Mouse (Mus musculus): ENCODE results near the gene Rab3d. TPM values are rescaled to one million over a fixed set of nuclear protein-coding genes. Genes with fewer than 3 reads are reported as not detected.
"Not testable (repeated sequence)": the region's sequence is repeated elsewhere in the genome, so short reads cannot be mapped to it uniquely, and the experiment has no call there.

The Rab3d gene
- total RNA-seq, 2 experiments from 2014 or later, result 8.1 to 8.7 TPM

DNA sequence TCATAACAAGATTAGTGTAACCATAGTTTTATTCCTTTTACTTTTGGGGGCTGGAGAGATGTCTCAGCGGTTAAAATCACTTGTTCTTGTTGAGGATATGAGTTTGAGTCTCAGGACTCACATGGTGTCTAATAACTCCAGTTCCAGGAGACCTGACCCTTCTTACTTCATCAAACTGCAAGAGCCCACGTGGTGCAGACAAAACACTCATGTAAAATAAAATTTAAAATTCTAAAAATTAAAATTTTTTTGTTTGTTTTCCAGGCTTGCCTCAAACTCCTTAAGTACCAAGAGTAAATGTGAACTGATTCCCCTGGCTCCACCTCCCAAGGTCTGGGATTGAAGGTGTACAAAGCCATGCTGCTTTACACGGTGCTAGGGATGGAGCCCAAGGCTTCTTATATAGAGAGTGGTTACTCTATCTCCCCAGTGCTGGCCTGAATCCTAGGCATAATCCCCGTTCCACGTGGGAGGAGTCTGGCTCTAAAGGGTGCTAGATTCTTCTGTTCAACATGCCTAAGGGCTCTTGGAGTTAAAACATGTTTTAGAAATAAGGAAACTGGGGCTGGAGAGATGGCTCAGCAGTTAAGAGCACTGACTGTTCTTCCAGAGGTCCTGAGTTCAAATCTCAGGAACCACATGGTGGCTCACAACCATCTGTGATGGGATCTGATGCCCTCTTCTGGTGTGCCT is 846 bp upstream of the Rab3d start:
- ATAC-seq (replicated peaks; ENCODE audit: low FRiP score, low TSS enrichment, poor library complexity, severe bottlenecking), result no peak

- peak; percentile 18; the same call in 1 of the 2 replicates for ATAC-seq (replicated peaks; ENCODE audit: low FRiP score, low TSS enrichment, poor library complexity, severe bottlenecking)
These were observed 428 bp downstream of the Rab3d start for GRCm38 (mm10) chr9:21917493-21918034.

GRCm38 (mm10) chr9:21916851-21917492 is 1.0 kb downstream of the Rab3d start:
- no peak for ATAC-seq (replicated peaks; ENCODE audit: low FRiP score, low TSS enrichment, poor library complexity, severe bottlenecking)

DNA sequence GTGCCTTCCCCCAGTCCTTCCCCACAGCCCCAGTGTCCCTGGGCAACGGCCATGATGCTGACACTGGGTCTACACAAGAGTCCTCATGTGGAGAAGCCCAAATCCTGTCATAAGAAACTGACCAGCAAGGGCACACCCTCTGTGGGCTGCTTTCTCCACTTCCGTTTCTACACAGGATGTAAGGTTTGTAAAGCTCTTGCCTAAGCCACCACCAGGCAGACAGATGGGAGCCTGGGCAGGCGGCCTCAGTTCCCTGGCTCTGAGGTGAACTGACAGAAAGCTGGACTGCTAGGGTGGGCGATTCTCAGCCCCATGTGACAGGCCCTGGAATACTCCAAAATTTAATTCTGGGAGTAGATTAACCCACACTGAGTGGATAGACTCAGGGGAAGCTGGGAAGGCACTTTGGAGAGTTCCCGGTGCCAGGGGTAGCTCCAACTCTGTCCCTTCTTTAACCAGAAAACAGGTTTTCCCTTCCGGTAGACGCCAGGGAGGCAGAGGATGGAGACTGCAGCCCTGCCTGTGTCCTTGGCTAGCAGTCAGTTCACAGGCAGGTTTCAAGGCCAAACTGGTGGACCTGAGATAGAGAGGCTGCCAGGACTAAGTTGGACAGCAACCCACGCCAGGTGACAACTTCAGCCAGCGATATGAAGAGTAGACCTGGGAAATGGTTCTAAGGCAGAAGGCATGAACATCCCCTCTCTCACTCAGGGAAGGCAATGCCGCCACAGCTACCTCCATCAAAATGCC is 8.3 kb downstream of the Rab3d start:
- no peak for ATAC-seq (replicated peaks; ENCODE audit: low FRiP score, low TSS enrichment, poor library complexity, severe bottlenecking)

DNA sequence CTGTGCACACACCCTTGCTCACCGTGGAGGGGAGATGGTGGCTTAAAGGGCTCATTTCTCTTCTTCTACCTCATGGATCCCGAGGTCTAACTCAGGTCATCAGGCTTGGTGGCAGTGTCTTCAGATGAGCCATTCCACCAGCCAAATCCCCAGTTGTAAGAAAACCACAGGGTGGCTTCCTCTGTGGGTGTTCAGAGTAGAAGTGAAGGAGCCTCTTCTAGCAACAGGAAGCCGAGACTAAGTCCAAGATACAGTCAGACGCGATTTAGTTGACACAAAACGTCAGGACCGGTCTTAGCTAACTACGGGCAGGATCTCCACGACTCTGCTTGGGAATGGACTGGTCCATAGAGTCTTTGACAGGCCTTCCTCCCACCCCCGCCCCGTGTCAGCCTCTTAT is 9.8 kb downstream of the Rab3d start:
- ATAC-seq (replicated peaks; ENCODE audit: low FRiP score, low TSS enrichment, poor library complexity, severe bottlenecking), result no peak

DNA sequence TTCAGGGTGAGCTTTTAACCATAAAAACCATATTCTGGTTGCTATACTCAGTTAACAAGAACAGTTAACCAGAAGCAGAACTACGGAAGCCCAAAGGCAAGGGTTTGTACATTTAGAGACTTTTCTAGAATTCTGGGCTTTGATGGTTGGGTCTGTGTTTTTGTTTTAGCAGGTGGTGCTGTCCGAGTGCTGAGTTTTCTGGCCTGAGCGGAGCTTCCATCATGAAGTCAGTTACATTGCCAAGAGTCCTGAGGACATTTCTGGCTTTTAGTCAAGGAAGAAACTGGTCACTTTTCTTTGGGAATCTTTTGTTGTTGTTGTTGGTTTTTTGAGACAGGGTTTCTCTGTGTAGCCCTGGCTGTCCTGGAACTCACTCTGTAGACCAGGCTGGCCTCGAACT is 14.0 kb downstream of the Rab3d start:
- ATAC-seq (replicated peaks; ENCODE audit: low FRiP score, low TSS enrichment, poor library complexity, severe bottlenecking), result no peak

DNA sequence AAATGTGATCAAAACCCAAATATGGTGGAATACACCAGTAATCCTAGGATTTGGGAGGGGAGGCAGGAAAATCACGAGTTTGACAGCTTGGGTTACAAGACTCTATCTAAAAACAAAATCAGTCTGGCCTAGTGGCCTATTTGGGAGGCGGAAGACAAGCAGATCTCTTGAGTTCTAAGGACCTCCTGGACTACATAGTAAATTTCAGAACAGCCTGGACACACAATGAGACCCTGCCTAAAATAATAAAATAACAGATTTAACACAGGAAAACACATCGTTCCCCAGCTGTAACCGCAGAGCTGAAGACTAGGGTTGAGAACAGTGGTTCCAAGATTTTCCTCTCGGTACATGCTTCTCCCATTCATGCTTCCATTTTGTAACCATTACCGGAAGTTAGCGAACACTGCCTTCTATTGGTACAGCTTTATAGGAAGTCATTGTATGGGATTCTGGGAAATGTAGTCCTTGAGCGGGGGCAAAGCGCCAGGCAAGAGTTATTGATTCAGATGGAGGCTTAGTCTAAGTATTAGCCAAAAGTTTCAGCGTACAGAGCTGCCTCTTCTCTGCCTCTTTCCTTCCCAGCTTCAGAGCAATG is 16.7 kb downstream of the Rab3d start:
- peak; percentile 97 for ATAC-seq (replicated peaks; ENCODE audit: low FRiP score, low TSS enrichment, poor library complexity, severe bottlenecking)

GRCm38 (mm10) chr9:21889229-21889628 is 28.8 kb downstream of the Rab3d start:
- no peak for ATAC-seq (replicated peaks; ENCODE audit: low FRiP score, low TSS enrichment, poor library complexity, severe bottlenecking)

DNA sequence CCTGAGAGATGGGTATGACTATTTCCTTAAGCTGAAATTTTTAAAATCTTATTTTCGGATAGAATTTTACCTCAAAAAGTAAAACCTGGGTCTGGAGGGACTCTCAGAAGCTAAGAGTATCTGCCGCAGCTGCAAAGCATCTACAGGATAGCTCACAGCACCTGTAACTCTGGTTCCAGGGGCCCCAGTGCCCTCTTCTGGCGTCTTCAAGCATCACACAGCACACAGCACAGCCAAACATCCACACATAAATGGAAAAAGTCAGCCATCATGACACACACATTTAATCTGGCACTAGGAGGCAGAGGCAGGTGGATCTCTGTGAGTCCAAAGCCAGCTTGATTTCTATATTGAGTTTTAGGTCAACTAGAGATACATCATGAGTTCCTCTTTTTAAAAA is 41.4 kb downstream of the Rab3d start:
- no peak for ATAC-seq (replicated peaks; ENCODE audit: low FRiP score, low TSS enrichment, poor library complexity, severe bottlenecking)

DNA sequence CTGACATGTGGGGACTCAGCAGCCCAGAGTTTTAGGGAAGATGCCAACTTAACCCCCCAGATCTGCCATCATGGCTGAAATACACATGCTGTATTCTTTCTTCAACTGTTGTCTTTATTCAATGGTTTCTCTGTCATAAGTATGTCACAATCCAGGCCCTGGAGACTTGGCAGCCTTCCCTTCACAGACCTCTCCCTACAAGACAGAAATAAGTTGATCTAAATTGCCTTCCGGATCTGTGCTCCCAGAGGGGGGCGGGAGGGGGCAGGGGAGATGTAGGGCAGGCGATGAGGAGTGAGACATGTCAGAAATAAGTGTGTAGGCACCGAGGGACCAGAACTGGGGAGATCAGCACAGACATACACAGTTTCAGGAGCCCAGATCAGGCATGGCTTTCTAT is 45.8 kb downstream of the Rab3d start:
- no peak for ATAC-seq (replicated peaks; ENCODE audit: low FRiP score, low TSS enrichment, poor library complexity, severe bottlenecking)

DNA sequence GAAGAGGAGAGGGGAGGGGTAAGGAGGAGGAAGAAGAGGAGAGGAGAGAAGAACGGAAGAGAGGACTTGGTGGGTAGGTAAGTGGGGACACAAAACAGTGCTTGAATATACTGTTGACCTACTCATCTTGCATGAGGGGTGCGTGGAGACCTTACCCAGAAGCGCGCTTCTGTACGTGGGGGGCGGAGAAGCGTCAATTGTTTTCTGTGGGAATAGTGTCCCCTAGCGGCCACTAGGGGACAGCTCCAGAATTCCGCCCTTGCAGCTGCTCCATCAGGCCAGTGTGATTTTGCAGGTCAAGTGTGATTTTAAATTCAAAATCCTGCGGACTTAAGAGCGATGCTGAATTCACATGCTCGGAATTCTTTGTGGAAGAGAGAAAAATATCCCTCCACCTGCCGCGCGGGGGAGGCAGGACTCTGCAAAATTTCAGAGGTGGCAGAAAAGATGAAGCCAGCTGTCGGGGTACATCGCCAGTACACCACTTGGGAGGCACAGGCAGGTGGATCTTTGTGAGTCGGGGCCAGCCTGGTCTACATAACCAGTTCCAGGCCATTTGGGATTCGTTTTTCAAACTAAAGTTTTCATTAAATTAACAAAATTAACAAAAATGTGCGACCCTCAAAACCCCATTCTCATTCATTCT is 47.0 kb downstream of the Rab3d start:
- peak; percentile 83 for ATAC-seq (replicated peaks; ENCODE audit: low FRiP score, low TSS enrichment, poor library complexity, severe bottlenecking)

- ATAC-seq (replicated peaks; ENCODE audit: low FRiP score, low TSS enrichment, poor library complexity, severe bottlenecking), result not testable (repeated sequence)
These were observed 48.7 kb downstream of the Rab3d start for GRCm38 (mm10) chr9:21869290-21869689.

- no peak for ATAC-seq (replicated peaks; ENCODE audit: low FRiP score, low TSS enrichment, poor library complexity, severe bottlenecking)
These were observed 50.3 kb downstream of the Rab3d start for GRCm38 (mm10) chr9:21867726-21868125.

- no peak for ATAC-seq (replicated peaks; ENCODE audit: low FRiP score, low TSS enrichment, poor library complexity, severe bottlenecking)
These were observed 51.4 kb downstream of the Rab3d start for GRCm38 (mm10) chr9:21866641-21867040.

DNA sequence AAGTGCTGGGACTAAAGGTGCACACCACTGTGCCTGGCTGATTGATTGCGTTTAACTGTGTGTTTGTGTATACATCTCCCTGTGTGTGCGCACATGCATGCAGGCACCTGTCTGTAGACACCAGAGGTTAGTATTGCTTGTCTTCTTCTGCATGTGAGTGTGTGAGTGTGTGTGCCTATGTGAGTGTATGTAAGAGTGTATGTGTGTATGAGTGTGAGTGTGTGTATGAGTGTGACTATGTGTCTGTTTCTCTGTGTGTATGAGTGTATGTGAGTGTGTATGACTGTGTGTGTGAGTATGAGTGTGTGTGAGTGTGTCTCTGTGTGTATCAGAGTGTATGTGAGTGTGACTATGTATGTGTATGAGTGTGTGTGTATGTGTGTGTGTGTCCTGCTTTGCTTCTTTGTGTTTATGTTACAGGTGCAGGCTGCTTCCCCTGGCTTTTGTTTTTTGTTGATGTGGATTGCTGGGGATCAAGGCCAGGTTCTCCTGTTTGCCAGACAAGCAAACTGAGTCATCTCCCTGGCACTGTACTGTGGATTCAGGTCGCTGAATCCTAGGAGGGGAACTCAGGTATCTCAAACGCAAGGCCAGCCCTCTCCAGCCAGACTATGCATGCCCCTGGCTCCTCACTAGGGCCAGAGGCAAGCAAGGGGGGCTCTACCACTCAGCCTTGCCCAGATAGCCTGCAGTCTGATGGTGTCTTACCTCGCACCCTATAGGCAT is 52.2 kb downstream of the Rab3d start:
- ATAC-seq (replicated peaks; ENCODE audit: low FRiP score, low TSS enrichment, poor library complexity, severe bottlenecking), result no peak

DNA sequence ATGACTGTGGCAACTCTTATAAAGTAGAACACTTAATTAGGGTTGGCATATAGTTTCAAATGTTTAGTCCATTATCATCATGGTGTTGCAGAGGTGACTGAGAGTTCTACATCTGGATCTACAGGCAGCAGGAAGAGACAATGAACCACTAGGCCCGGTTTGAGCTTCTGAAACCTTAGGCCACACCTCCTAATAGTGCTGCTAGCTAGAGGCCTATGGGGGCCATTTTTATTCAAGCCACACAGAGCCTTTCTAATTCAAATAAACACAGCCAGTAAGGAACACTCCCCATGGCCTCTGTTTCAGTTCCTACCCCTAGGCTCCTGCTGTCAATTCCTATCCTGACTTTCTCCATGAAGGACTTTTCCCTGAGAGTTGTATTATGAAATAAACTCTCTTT is 55.8 kb downstream of the Rab3d start:
- no peak for ATAC-seq (replicated peaks; ENCODE audit: low FRiP score, low TSS enrichment, poor library complexity, severe bottlenecking)

GRCm38 (mm10) chr9:21860349-21860748 is 57.6 kb downstream of the Rab3d start:
- ATAC-seq (replicated peaks; ENCODE audit: low FRiP score, low TSS enrichment, poor library complexity, severe bottlenecking), result not testable (repeated sequence)

DNA sequence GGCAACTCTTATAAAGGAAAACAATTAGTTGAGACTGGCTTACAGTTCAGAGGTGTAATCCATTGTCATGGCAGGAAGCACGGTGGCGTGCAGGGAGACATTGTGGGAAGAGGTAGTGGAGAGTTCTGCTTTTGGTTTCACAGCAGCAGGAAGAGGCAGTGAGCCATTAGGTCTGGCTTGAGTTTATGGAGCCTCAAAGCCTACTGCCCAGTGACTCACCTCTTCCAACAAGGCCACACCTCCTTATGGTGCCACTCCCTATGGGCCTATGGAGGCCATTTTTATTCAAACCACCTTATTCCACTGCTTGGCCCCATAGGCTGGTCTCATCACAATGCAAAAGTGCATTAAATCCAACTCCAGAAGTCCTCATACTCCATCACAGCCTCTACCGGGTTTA is 58.4 kb downstream of the Rab3d start:
- no peak for ATAC-seq (replicated peaks; ENCODE audit: low FRiP score, low TSS enrichment, poor library complexity, severe bottlenecking)

DNA sequence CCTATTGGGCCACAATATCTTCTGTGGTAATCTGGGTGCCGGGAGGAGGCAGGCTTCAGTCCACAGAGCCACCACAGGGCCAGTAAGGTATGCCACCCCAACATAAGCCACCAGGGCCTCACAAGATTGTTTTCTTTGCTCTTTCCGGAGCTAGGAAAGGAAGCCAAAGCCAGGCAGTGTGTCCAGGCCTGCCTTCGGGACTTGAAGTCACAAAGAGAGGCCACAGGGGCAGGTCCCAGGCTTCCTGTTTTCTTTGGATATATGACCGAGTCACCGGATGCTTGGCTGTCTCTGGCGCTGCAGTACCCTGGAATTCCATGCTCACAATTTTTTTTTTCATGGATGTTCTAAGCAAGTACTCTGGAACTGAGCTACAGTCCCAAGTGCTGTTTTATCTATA is 59.9 kb downstream of the Rab3d start:
- ATAC-seq (replicated peaks; ENCODE audit: low FRiP score, low TSS enrichment, poor library complexity, severe bottlenecking), result no peak
